Mouse (Mus musculus) ES-Bruce4 (cell line): ENCODE results near the gene Ston2. TPM values are rescaled to one million over a fixed set of nuclear protein-coding genes. Genes with fewer than 3 reads are reported as not detected.
"Not testable (repeated sequence)": the region's sequence is repeated elsewhere in the genome, so short reads cannot be mapped to it uniquely, and the experiment has no call there.

Source experiments
- H3K27ac ChIP-seq: 2 replicates; pipeline ENCODE4 v1.5.1; 2012; ENCODE audit warnings: low read length, inconsistent platforms; ENCODE audit not compliant: insufficient read depth
- H3K27me3 ChIP-seq: 2 replicates; pipeline ENCODE4 v1.6.1; 2012; ENCODE audit warnings: mild to moderate bottlenecking, low read length, inconsistent platforms; ENCODE audit not compliant: control insufficient read depth, poor library complexity, insufficient read depth, severe bottlenecking
- H3K36me3 ChIP-seq: 2 replicates; pipeline ENCODE4 v1.6.1; 2012; ENCODE audit warnings: inconsistent platforms, mild to moderate bottlenecking, low read length, moderate library complexity; ENCODE audit not compliant: control insufficient read depth, poor library complexity, insufficient read depth, severe bottlenecking
- H3K4me1 ChIP-seq: one replicate; pipeline ENCODE4 v1.8.1; 2011; ENCODE audit warnings: low read length; ENCODE audit not compliant: control insufficient read depth, insufficient read depth
- H3K4me3 ChIP-seq: 2 replicates; pipeline ENCODE4 v1.5.1; 2011; ENCODE audit warnings: low read depth, mild to moderate bottlenecking, low read length
- H3K9ac ChIP-seq: 2 replicates; pipeline ENCODE4 v1.6.1; 2012; ENCODE audit warnings: low read depth, mild to moderate bottlenecking, inconsistent platforms; ENCODE audit not compliant: poor library complexity, severe bottlenecking
- H3K9me3 ChIP-seq: replicated peaks from 2 replicates; pipeline ENCODE4 v1.6.1; 2012; ENCODE audit warnings: mild to moderate bottlenecking, low read length, inconsistent platforms; ENCODE audit not compliant: control insufficient read depth, poor library complexity, insufficient read depth, severe bottlenecking
- CTCF ChIP-seq: IDR thresholded peaks from one replicate; pipeline ENCODE4 v1.8.1; 2011; ENCODE audit warnings: low read depth, low read length
- EP300 ChIP-seq: IDR thresholded peaks from 2 replicates; pipeline ENCODE4 v1.6.1; 2011; ENCODE audit warnings: low read depth, low read length; ENCODE audit not compliant: insufficient read depth
- POLR2A ChIP-seq: IDR thresholded peaks from one replicate; pipeline ENCODE4 v1.8.1; 2011; ENCODE audit warnings: low read length; ENCODE audit not compliant: insufficient read depth
- polyA plus RNA-seq: library from polyadenylated mRNA; stranded (reverse); fragments of >200 nt; gene quantifications from 2 replicates; pipeline ENCODE4 v1.2.4, GENCODE M21; 2011; ENCODE audit warnings: low read depth; ENCODE audit not compliant: missing spikeins, insufficient read depth, insufficient read length

Gene Ston2
- polyA plus RNA-seq, 1 experiment = 21.8 TPM

GRCm38 (mm10) chr12:91798720-91799378 is 10.7 kb upstream of the Ston2 start:
- no peaks in the 10 kb centered on the region for H3K27me3 ChIP-seq
- H3K9me3 ChIP-seq = no peaks in the 10 kb centered on the region
- H3K27ac ChIP-seq = no peak overlapping the region
- no peak overlapping the region for H3K9ac ChIP-seq
- H3K4me3 ChIP-seq = no peak overlapping the region
- no peaks in the 10 kb centered on the region for H3K36me3 ChIP-seq
- no peaks in the 10 kb centered on the region for H3K4me1 ChIP-seq
- no peak for TF ChIP-seq EP300
- TF ChIP-seq POLR2A = no peak
- TF ChIP-seq CTCF = no peak

GRCm38 (mm10) chr12:91796774-91797173 is 8.6 kb upstream of the Ston2 start:
- no peaks in the 10 kb centered on the region for H3K36me3 ChIP-seq
- H3K4me1 ChIP-seq = no peaks in the 10 kb centered on the region
- TF ChIP-seq CTCF = no peak
- no peak for TF ChIP-seq EP300
- no peak for TF ChIP-seq POLR2A
- H3K27ac ChIP-seq = no peak overlapping the region
- no peak overlapping the region for H3K4me3 ChIP-seq
- H3K9ac ChIP-seq = no peak overlapping the region
- no peaks in the 10 kb centered on the region for H3K27me3 ChIP-seq
- H3K9me3 ChIP-seq = no peaks in the 10 kb centered on the region

GRCm38 (mm10) chr12:91793266-91793665 is 5.1 kb upstream of the Ston2 start:
- Histone ChIP-seq H3K27me3 (no peaks in the 10 kb centered on the region), H3K4me3 (no peak overlapping the region), H3K4me1 (no peaks in the 10 kb centered on the region), H3K9me3 (no peaks in the 10 kb centered on the region), H3K9ac (no peak overlapping the region), H3K27ac (no peak overlapping the region), H3K36me3 (no peaks in the 10 kb centered on the region)
- TF ChIP-seq CTCF = no peak
- TF ChIP-seq EP300 = no peak
- no peak for TF ChIP-seq POLR2A

- TF ChIP-seq CTCF = no peak
- no peak for TF ChIP-seq POLR2A
- no peak for TF ChIP-seq EP300
- no peak overlapping the region for H3K4me3 ChIP-seq
Observed at GRCm38 (mm10) chr12:91791822-91792221, 3.6 kb upstream of the Ston2 start.

GRCm38 (mm10) chr12:91789801-91790200 is 1.6 kb upstream of the Ston2 start:
- Histone ChIP-seq H3K27me3 (no peaks in the 10 kb centered on the region), H3K36me3 (no peaks in the 10 kb centered on the region), H3K9me3 (no peaks in the 10 kb centered on the region), H3K4me3 (no peak overlapping the region), H3K9ac (no peak overlapping the region), H3K4me1 (no peaks in the 10 kb centered on the region), H3K27ac (no peak overlapping the region)
- TF ChIP-seq POLR2A (no peak), EP300 (no peak), CTCF (no peak)

More at GRCm38 (mm10) chr12:91791822-91792221, 3.6 kb upstream of the Ston2 start:
- Histone ChIP-seq H3K27ac (no peak overlapping the region), H3K4me1 (no peaks in the 10 kb centered on the region), H3K36me3 (no peaks in the 10 kb centered on the region), H3K27me3 (no peaks in the 10 kb centered on the region), H3K9me3 (no peaks in the 10 kb centered on the region), H3K9ac (no peak overlapping the region)

GRCm38 (mm10) chr12:91788446-91788845 is 259 bp upstream of the Ston2 start:
- not testable (repeated sequence) for H3K4me3 ChIP-seq, H3K9ac ChIP-seq, H3K4me1 ChIP-seq, H3K36me3 ChIP-seq, H3K27me3 ChIP-seq, H3K9me3 ChIP-seq, H3K27ac ChIP-seq
- TF ChIP-seq CTCF = peak; percentile 8
